Mouse (Mus musculus) small intestine, adult 2 months (tissue): Measurements from ENCODE around the gene Lima1.

ENCODE experiments used
- CTCF ChIP-seq: fragments of 200-500 bp; IDR thresholded peaks from 2 replicates; pipeline ENCODE4 v1.5.1; 2012; ENCODE audit warnings: low read depth, mild to moderate bottlenecking, control low read depth, inconsistent platforms, low read length, moderate library complexity, mixed read lengths; ENCODE audit not compliant: insufficient replicate concordance, insufficient read length; ENCODE audit errors: extremely low read depth
- POLR2A ChIP-seq: fragments of 200-500 bp; IDR thresholded peaks from 2 replicates; pipeline ENCODE4 v1.6.1; 2012; ENCODE audit warnings: low read depth, mild to moderate bottlenecking, control low read depth, inconsistent platforms, low read length, moderate library complexity

- TF ChIP-seq CTCF (no peak), POLR2A (no peak)
These were observed 27.9 kb downstream of the Lima1 start for GRCm38 (mm10) chr15:99847207-99847881.
